Mouse (Mus musculus): ENCODE measurements around the gene Exd1. TPM values are rescaled to one million over a fixed set of nuclear protein-coding genes. Genes with fewer than 3 reads are reported as not detected.

Gene Exd1
- 1.8 and 2.4 TPM in 2 replicates for polyA plus RNA-seq (2011; ENCODE audit: insufficient read depth, insufficient read length, low read depth, missing spikeins)

GRCm38 (mm10) chr2:119547522-119548370, at the start of gene Exd1, which contains the start of gene Chp1:
Gene Exd1 (minus strand): TSS chr2:119547627.
Gene Chp1 (plus strand): TSS chr2:119547697.
- Histone ChIP-seq H3K4me3 (ENCODE audit: low read depth, low read length) (peak within 1 kb of the TSS; percentile 91), H3K4me1 (ENCODE audit: control insufficient read depth, insufficient read depth, low read length) (no peaks in the 10 kb centered on the region), H3K9ac (ENCODE audit: low read depth, poor library complexity, severe bottlenecking) (peak within 1 kb of the TSS; percentile 66), H3K9me3 (replicated peaks; ENCODE audit: control insufficient read depth, insufficient read depth, low read length, poor library complexity, severe bottlenecking) (no peaks in the 10 kb centered on the region), H3K27ac (ENCODE audit: insufficient read depth, low read length) (peak within 1 kb of the TSS; percentile 73), H3K27me3 (ENCODE audit: control insufficient read depth, insufficient read depth, low read length, poor library complexity, severe bottlenecking) (no peaks in the 10 kb centered on the region), H3K36me3 (ENCODE audit: control insufficient read depth, insufficient read depth, low read length, poor library complexity, severe bottlenecking) (no peaks in the 10 kb centered on the region)
- TF ChIP-seq POLR2A (IDR thresholded peaks at IDR 0.05; ENCODE audit: insufficient read depth, low read length) (no peak), CTCF (IDR thresholded peaks at IDR 0.05; ENCODE audit: low read depth, low read length) (no peak), EP300 (IDR thresholded peaks at IDR 0.05; ENCODE audit: insufficient read depth, low read depth, low read length) (no peak)

- no peak overlapping the region for H3K27ac ChIP-seq (ENCODE audit: insufficient read depth, low read length)
- TF ChIP-seq CTCF (IDR thresholded peaks at IDR 0.05; ENCODE audit: low read depth, low read length) = no peak
- TF ChIP-seq POLR2A (IDR thresholded peaks at IDR 0.05; ENCODE audit: insufficient read depth, low read length) = no peak
- no peak for TF ChIP-seq EP300 (IDR thresholded peaks at IDR 0.05; ENCODE audit: insufficient read depth, low read depth, low read length)
- H3K9me3 ChIP-seq (replicated peaks; ENCODE audit: control insufficient read depth, insufficient read depth, low read length, poor library complexity, severe bottlenecking) = no peaks in the 10 kb centered on the region
- peaks cover 38% of the 10 kb centered on the region for H3K36me3 ChIP-seq (ENCODE audit: control insufficient read depth, insufficient read depth, low read length, poor library complexity, severe bottlenecking)
- H3K9ac ChIP-seq (ENCODE audit: low read depth, poor library complexity, severe bottlenecking) = no peak overlapping the region
- H3K27me3 ChIP-seq (ENCODE audit: control insufficient read depth, insufficient read depth, low read length, poor library complexity, severe bottlenecking) = no peaks in the 10 kb centered on the region
- H3K4me1 ChIP-seq (ENCODE audit: control insufficient read depth, insufficient read depth, low read length) = no peaks in the 10 kb centered on the region
- H3K4me3 ChIP-seq (ENCODE audit: low read depth, low read length) = no peak overlapping the region
Measured at GRCm38 (mm10) chr2:119596781-119597330, 49.4 kb upstream of the Exd1 start.

GRCm38 (mm10) chr2:119595308-119595707, 47.9 kb upstream of the Exd1 start:
- H3K27ac ChIP-seq (ENCODE audit: insufficient read depth, low read length) = no peak overlapping the region
- H3K36me3 ChIP-seq (ENCODE audit: control insufficient read depth, insufficient read depth, low read length, poor library complexity, severe bottlenecking) = peaks cover 32% of the 10 kb centered on the region
- no peaks in the 10 kb centered on the region for H3K4me1 ChIP-seq (ENCODE audit: control insufficient read depth, insufficient read depth, low read length)
- H3K9ac ChIP-seq (ENCODE audit: low read depth, poor library complexity, severe bottlenecking) = peak overlapping the region; percentile 93
- H3K9me3 ChIP-seq (replicated peaks; ENCODE audit: control insufficient read depth, insufficient read depth, low read length, poor library complexity, severe bottlenecking) = no peaks in the 10 kb centered on the region
- no peaks in the 10 kb centered on the region for H3K27me3 ChIP-seq (ENCODE audit: control insufficient read depth, insufficient read depth, low read length, poor library complexity, severe bottlenecking)
- no peak for TF ChIP-seq POLR2A (IDR thresholded peaks at IDR 0.05; ENCODE audit: insufficient read depth, low read length)
- no peak for TF ChIP-seq EP300 (IDR thresholded peaks at IDR 0.05; ENCODE audit: insufficient read depth, low read depth, low read length)
- TF ChIP-seq CTCF (IDR thresholded peaks at IDR 0.05; ENCODE audit: low read depth, low read length) = no peak
- H3K4me3 ChIP-seq (ENCODE audit: low read depth, low read length) = no peak overlapping the region

- Histone ChIP-seq H3K9ac (ENCODE audit: low read depth, poor library complexity, severe bottlenecking) (peak overlapping the region; percentile 93), H3K27me3 (ENCODE audit: control insufficient read depth, insufficient read depth, low read length, poor library complexity, severe bottlenecking) (no peaks in the 10 kb centered on the region), H3K9me3 (replicated peaks; ENCODE audit: control insufficient read depth, insufficient read depth, low read length, poor library complexity, severe bottlenecking) (no peaks in the 10 kb centered on the region), H3K36me3 (ENCODE audit: control insufficient read depth, insufficient read depth, low read length, poor library complexity, severe bottlenecking) (peaks cover 24% of the 10 kb centered on the region), H3K4me3 (ENCODE audit: low read depth, low read length) (peak overlapping the region; percentile 99), H3K27ac (ENCODE audit: insufficient read depth, low read length) (peak overlapping the region; percentile 30; the same call in 1 of the 2 replicates), H3K4me1 (ENCODE audit: control insufficient read depth, insufficient read depth, low read length) (no peaks in the 10 kb centered on the region)
- no peak for TF ChIP-seq CTCF (IDR thresholded peaks at IDR 0.05; ENCODE audit: low read depth, low read length)
- TF ChIP-seq POLR2A (IDR thresholded peaks at IDR 0.05; ENCODE audit: insufficient read depth, low read length) = no peak
- no peak for TF ChIP-seq EP300 (IDR thresholded peaks at IDR 0.05; ENCODE audit: insufficient read depth, low read depth, low read length)
Measured at GRCm38 (mm10) chr2:119594113-119594981, 46.9 kb upstream of the Exd1 start.

GRCm38 (mm10) chr2:119593765-119594112, 46.3 kb upstream of the Exd1 start:
- peak overlapping the region; percentile 45; the same call in 1 of the 2 replicates for H3K9ac ChIP-seq (ENCODE audit: low read depth, poor library complexity, severe bottlenecking)
- H3K9me3 ChIP-seq (replicated peaks; ENCODE audit: control insufficient read depth, insufficient read depth, low read length, poor library complexity, severe bottlenecking) = no peaks in the 10 kb centered on the region
- no peaks in the 10 kb centered on the region for H3K4me1 ChIP-seq (ENCODE audit: control insufficient read depth, insufficient read depth, low read length)
- no peaks in the 10 kb centered on the region for H3K27me3 ChIP-seq (ENCODE audit: control insufficient read depth, insufficient read depth, low read length, poor library complexity, severe bottlenecking)
- TF ChIP-seq POLR2A (IDR thresholded peaks at IDR 0.05; ENCODE audit: insufficient read depth, low read length) = no peak
- TF ChIP-seq CTCF (IDR thresholded peaks at IDR 0.05; ENCODE audit: low read depth, low read length) = no peak
- no peak for TF ChIP-seq EP300 (IDR thresholded peaks at IDR 0.05; ENCODE audit: insufficient read depth, low read depth, low read length)
- H3K36me3 ChIP-seq (ENCODE audit: control insufficient read depth, insufficient read depth, low read length, poor library complexity, severe bottlenecking) = peaks cover 20% of the 10 kb centered on the region
- no peak overlapping the region for H3K4me3 ChIP-seq (ENCODE audit: low read depth, low read length)
- peak overlapping the region; percentile 92 for H3K27ac ChIP-seq (ENCODE audit: insufficient read depth, low read length)
